Mouse (Mus musculus) cerebellum, adult 11-12 months (tissue): ENCODE data around the gene Wfdc2.
"Not testable (repeated sequence)": the region's sequence is repeated elsewhere in the genome, so short reads cannot be mapped to it uniquely, and the experiment has no call there.

ENCODE experiments used
- DNase-seq: peaks from one replicate; pipeline ENCODE4 v3.0.0; 2022

Gene Wfdc2

DNA sequence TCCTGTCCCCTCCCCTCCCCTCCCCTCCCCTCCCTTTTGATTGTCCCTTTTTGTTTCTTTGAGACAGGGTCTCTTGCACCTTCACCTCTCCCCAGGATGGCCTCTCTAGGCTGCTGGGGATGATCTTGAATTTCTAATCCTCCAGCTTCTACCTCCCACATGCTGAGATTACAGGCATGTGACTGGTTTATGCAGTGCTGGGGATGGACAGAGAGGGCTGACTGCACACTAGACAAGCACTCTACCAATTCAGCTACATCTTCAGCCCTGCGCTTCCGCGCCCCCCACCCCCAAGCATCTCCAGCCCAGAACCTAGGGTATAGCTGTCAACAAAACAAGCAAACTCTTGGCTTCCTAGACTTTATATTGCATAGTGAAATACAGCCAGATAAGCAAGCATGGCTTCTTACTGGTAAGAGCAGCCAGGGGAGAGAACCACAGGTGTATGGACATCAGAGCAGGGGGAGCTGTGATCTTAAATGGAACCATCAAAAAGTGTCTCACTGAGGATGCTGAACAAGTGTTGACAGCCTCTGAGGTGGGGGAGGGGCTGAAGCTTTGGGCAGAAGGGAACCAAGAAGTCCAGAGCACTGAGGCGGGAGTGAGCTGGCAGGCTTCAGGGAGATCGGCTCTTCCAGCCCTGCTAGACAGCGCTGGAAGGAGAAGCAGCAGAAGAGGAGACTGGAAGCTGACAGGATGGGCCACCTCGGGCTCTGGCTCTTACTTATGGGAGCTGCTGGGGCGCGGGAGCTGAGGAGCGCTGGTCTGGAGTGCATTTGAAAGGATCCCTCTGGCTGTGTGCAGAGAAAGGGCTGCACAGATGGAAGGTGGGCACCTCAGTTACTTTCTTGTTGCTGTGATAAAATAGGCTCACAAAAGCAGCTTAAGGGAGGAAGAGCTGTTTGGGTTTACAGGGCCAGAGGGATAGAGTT is 12.0 kb upstream of the Wfdc2 start:
- no peak for DNase-seq

DNA sequence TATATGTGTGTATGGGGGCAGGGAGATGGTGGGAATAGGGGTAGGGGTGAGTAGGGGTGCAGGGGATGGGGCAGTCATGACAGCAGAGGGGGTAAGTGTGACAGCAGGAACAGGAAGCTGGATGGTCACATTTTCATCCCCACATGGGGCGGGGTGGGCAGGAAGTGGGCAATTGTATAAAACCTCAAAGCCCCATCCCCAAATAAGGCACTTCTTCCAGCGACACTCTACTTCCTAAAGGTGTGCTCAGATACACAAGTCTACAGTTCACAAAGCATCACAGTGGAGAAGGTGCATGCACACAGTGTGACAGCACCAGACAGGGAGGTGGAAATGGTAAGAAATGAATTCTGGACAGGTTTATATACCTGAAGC is 11.3 kb upstream of the Wfdc2 start:
- no peak for DNase-seq

DNA sequence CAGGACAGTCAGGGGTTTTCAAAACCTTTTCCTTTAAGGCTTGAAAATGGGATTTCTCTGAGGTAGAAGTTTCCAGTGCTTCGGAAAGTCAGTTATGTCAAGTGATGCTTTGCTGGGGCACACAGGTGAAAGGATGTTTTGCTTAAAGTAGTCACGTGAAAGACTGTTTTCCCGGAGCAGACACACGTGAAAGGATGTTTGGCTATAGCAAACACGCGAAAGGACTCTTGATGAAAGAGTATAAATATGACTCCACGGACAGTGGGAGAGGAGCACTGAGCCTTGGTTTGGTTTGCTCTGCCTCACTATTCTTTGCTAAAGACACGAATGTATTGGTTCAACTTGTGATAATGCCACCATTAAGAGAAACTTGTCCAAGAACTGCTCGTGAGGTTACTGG is 10.7 kb upstream of the Wfdc2 start:
- no peak for DNase-seq

DNA sequence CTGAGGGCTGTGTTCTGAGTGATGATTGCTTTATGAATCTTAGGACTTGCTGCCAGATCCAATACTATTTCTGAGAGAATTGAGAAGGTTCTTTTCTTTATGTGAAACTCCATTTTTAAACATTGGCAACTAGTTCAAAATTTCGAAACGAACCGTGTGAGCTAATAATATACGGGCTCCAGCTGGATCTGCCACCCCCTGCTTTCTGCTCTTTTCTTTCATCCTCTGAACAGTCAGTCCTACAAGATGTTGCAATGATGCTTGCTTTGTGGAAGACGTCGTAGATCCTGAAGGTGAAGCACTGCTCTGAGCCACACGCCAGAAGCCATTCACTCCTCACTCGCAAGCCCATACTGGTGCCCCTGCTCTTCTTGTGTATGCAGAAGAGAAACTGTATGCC is 3.8 kb upstream of the Wfdc2 start:
- no peak for DNase-seq

DNA sequence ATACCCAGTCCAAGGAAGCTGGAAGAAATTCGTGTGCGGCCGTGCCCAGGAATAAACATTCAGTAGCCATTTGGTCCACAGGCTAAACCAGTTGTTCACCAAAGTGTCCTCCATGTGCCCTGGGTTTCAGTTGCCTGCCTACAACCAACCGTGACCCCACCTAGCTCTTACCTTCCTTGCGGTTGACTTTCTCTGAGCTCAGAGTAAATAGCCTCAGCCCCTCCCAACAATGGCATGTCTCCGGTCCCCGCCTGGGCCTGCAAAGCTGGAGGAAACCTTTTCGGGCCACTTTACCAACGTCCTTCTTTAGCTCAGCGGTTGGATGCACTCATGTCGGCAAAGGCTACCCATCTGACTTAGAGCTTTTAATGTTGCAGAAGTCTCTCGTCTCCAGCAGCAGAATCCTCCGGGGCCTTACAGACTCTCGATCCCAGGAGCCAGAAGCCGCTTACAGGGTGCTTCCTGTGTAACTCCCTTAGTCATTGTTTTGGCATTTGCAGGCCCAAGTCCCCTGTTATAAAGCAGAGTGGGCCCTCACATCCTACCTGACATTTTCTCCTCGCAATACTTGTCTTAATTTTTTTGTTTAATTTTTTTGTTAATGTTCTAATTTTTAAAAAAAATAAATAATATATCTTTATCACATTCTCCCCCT is 3.1 kb upstream of the Wfdc2 start:
- no peak for DNase-seq

DNA sequence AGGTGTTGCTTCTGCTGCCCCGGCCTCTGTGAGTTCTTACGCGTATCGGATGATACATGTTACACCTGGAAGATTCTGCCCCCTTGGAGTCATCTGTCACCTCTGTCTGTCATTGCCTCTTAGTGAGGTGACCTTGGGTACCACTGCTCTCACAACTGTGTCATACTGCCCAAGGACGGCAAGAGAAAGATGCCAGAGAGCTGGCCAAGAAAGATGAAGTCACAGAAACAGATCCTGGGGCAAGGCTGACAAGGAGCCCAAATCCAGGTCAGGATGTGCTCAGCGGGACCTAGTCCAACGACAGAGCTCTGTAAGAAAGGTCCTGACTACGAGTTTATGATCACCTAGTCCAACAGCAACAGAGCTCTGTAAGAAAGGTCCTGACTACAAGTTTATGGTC is 2.1 kb upstream of the Wfdc2 start:
- no peak for DNase-seq

DNA sequence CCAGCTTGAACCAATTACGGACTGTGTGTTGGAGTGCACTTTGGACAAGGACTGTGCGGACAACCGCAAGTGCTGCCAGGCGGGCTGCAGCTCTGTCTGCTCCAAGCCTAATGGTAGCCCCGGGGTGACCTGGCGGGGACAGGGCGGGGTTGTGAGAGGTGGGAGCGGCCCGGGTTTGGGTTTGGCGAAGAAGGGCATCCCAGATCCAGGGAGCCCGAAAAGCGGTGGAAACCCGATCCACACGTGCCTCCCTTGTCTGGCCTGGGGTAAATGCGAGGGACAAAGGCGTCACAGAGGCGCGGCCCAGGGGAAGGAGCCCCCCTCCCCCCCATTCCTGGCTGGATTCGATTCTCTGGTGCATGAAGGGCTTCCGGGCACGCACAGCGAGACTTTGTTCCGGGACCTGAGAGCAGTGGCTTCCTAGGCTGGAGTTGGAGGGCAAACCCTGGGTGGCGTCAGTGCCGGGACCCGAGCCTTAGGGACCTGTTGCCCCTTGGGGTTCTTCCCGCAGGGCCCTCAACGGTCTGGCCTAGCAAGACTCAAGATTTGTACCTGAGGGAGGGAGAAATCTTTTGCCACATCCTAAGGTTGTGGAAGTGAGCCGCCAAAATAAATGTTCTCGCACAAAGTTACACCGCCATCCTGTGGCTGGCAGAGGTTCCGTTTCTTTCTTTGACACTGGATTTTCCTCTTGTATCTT is 1.3 kb downstream of the Wfdc2 start:
- no peak for DNase-seq

DNA sequence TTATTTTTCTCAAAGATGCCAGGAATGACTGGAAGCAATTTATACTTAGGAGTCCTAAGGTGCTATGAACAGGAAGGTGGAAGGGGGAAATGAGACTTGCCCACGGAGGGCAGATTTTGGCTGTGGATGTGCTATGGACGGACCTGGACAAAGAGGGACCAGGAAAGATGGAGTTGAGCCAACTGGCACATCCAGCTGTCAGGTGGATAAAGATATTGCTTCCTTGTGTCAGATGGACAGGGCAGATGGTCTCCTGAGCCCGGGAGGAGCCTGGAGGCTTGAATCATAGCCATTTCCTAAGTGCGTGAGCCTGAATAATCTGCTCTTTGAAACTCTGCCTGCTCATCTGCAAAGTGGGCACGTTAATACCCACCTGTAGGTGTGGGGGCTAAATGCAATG is 2.1 kb downstream of the Wfdc2 start:
- DNase-seq = no peak

DNA sequence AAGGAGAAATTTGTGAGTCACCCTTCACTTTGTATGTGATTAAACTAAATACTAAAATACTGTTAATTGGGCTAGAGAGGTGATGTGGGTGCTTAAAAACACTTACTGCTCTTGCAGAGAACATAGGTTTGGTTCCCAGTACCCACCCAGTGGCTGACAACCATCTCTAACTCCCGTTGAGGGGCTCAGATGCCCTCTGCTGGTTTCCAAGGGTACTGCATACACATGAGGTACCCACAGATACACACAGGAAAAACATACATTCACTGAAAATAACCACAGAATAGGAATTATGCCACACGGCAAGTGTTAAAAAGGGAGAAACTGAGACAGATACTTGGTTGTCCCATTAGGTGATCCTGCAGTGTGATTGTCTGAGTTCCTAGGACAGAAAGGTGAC is 4.8 kb downstream of the Wfdc2 start:
- DNase-seq = no peak

DNA sequence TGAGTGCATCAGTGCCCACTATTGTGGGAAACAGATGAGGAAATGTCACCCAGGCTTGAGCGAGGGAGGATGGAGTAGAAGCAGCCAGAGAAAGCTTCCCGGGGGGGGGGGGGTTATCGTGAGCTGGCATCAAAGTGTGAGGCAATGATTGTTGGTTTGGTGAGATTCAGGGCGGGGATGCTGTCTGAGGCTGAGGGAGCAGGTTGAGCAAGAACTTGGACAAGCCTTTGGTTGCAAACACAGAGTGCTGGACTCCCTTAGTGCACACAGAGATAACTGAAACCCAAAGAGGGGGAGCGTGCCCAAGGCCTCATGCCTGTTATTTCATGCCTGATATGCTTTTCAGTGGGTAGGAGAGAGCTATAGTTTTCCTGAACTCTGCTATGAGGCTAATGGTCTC is 5.2 kb downstream of the Wfdc2 start:
- DNase-seq = no peak

DNA sequence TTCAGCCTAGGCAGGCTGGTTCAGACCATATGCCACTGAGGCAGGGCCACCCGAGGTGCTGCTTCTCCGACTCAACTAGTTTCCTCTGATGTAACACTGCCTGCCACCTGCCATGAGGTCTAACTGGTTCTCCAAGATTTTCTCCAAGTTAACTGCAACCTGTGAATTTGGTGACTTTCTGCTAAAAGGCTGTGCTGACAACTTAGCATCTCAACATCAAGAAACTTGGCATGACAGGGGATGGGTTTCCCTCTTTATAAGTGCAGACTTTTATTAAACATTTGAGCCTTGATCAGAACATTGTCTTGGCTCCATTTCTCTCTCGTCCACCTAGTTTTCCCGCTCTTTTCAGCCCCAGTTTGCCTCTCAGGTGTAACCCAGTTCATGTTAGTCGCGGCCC is 11.1 kb downstream of the Wfdc2 start, which contains the start of gene Spint3:
TSS of gene Spint3 (minus strand) at position 101 of the 400 bp plus-strand sequence.
- DNase-seq = not testable (repeated sequence)

DNA sequence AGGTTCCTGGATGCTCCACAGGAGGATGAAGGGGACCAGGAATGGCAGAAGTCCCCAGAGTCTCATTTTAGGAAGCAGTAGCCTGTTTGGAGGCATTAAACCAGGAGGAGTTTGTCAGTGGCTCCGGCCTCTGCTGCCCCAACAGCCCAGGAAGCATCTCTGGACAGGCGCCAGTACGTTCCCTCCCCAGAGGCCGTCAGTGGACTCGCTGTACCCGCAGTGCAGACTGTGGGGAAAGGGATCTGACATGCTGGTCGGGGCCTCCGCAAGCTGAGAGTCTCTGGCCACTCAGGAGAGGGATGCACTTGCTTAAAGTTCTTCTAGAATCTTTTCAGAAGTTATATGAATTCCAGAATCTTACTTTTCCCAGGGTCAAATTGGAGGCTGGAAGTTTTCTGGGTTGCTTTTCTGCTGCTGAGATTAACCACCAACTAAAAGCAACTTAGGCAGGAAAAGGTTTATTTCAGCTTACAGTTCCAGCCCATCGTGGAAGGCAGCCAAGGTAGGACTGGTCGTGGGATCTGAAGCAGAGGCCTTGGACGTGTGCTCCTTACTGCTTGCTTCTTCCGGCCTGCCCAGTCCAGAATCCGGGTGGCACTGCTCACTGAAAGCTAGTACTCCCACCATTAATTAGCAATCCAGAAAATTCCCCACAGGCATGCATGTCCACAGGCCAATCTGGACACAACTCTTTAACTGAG is 23.0 kb downstream of the Wfdc2 start, which contains the start of gene Wfdc6a:
TSS of gene Wfdc6a (minus strand) at position 423 of the 701 bp plus-strand sequence.
- not testable (repeated sequence) for DNase-seq

DNA sequence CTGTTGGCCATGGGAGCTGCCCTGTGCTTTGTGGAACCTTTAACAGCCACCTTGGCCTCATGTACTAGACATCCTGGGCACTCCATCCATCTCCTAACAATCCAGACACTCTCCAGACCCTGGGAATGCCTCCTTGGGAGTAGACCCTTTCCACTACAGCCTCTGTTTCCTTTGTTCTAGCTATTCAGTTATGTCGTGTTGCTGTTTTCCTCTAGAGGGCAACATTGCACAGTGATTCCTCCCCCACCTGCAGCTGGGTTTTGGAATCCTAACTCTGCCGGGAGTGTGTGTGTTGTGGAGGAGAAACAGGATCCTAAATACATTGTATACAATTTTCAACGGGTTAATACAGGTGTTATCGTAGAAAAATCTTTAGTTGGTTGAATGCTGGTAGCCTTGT is 29.8 kb downstream of the Wfdc2 start:
- DNase-seq = no peak

DNA sequence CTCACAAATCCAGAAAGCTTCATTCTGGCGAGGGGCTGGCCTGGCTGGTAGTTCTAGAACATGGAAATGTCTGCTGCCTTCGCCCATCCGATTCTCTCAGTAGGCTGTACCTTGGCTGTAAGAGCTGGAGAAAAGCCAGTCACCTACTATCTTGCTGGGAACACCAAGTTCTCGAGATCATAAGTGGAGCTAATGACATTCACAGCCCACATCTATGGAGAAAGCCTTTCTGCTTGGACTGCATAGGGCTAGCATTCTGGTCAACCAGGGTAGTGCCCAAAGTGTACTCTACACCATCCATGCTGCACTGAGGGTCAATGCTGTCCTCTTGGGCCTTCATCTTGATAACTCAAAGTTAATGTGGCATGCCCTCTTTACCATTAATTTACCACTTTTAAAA is 31.3 kb downstream of the Wfdc2 start, which contains the start of gene Eppin:
TSS of gene Eppin (minus strand) at position 101 of the 400 bp plus-strand sequence.
- DNase-seq = no peak

DNA sequence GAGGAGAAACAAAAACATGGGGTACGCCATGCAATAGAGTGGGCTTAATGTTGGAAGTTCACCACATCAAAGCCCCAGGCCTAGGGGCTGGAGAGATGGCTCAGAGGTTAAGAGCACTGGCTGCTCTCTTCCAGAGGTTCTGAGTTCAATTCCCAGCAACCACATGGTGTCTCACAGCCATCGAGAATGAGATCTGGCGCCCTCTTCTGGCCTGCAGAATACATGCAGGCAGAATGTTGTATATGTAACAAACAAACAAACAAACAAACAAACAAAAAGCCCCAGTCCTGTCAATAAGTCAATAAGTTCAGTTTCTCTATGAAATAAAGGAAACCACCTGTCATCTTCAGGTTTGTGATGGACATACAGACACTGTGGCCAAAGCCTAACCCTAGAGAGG is 38.0 kb downstream of the Wfdc2 start:
- DNase-seq = no peak

DNA sequence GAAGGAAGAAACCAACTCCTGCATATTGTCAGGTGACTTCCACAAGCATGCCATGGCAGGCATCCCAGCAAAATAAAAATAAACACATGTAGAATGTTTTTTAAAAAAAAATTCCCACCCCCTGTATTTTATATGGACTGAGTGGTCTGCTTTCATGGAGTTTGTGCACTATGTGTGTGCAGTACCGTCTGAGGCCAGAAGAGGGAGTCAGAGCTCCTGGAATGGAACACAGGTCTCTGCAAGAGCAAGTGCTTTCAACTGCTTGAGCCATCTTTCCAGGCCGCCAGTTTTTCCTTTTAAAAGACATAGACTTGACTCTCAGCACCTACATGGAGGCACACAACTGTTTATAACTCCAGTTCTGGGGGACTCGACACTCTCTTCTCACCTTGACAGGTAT is 41.3 kb downstream of the Wfdc2 start:
- no peak for DNase-seq

DNA sequence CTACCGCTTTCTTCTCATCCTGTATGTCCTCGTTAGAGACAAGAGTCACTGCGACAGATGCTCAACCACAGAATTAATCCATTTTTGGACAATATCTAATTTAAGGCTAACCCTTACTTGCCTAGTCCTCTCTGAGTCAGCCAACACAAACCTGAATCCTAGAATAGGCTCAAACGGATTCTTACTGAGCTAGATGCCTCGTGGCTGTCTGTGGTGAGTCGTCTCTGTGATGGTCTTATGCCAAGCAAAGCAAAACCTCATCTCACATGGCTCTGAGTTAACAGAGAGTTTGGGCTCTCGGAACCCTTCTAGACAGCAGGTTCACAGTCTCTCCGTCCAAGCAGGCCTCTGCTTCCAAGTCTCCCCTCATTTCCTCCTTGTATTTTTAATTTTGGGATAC is 42.2 kb downstream of the Wfdc2 start:
- no peak for DNase-seq

DNA sequence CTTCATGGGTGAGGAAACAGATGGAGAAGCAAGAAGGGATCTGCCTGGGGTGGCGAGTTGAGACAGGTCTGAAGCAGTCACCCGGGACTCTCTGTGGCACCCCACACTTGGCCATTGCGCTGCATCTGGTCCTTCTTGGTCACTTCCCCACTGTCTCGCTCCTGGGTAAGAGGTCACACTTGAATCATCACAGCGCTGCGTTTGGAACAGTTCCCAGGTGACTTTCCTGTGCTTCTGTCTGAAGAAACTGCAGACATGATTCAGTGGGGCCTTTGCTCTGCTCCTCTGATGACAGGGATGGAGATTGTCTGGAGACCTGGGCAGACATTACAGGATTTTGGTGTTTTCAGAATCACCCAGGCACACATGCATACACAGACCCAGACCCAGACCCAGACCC is 46.6 kb downstream of the Wfdc2 start:
- DNase-seq = no peak

DNA sequence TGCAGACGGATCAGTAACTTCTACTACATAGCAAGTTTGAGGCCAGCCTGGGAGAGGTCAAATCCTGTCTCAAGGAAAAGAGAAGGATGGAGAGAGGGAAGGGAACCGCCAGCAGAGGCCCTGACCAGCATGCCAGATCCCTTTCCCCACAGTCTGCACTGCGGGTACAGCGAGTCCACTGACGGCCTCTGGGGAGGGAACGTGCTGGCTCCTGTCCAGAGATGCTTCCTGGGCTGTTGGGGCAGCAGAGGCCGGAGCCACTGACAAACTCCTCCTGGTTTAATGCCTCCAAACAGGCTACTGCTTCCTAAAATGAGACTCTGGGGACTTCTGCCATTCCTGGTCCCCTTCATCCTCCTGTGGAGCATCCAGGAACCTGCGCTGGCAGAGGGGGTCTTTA is 51.3 kb downstream of the Wfdc2 start, which contains the start of the genes Wfdc6b and Wfdc8:
TSS of gene Wfdc6b (plus strand) at position 52 of the 400 bp plus-strand sequence.
TSS of gene Wfdc8 (minus strand) at position 156 of the 400 bp plus-strand sequence.
- DNase-seq = not testable (repeated sequence)

DNA sequence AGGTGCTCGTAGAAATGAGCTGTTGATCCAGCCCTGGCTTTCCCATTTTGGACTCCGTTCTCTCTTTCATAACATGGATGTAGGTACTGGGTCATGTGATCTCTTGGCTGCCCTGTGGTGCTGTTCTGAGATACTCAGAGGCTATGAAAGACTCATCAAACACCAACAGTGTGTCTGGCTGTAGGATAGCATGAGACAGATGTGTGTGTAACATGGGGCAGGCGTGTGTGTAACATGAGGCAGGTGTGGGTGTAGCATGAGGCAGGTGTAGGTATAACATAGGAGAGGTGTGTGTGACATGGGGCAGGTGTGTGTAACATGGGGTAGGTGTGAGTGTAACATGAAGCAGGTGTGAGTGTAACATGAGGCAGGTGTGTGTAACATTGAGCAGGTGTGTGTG is 53.2 kb downstream of the Wfdc2 start:
- DNase-seq = no peak
